Mouse (Mus musculus): ENCODE measurements around the gene Slc9a3.

Gene Slc9a3

DNA sequence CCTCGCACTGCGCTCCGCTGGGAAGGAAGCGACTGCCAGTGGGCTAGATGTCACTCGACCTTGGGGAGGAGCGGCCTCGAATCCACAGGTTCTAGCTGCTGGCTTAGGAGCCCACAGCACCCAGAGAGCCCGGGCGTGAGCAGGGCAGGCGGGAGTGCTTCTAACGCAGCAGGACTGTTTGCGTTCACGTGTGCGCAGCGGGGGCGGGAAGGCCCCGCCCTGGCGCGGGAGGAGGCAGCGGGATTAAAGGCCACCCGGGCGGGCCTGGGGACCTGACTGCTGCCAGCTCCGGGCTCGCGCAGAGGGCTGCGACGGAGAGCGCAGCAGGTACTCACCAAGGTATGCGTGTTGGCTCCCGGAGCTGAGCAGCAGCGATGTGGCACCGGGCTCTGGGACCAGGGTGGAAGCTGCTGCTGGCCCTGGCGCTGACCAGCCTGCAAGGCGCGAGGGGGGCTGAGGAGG lies at the start of gene Slc9a3:
Slc9a3 (plus strand) TSS at position 317 of the 462 bp plus-strand sequence.
- ATAC-seq (ENCODE audit: low TSS enrichment) = peak; percentile 65

DNA sequence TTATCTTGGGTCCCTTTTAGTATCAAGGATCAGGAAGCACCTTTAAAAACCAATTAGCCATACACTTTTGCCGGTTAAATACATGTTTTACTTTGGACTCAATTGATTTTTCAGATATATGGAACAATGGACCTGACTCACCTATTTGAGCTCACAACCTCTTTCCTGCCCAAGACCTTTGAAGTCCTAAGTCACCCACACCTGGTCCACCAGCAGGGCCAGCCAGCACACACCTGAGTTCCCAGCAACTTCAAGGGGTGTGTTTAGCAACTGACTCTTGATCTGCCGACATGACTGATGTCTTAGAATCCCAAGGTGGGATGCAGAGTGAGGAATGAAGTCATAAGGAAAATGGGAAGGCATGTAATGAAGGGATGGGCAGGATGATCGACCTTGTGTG lies 49.5 kb upstream of the Slc9a3 start:
- ATAC-seq (ENCODE audit: low TSS enrichment) = no peak

DNA sequence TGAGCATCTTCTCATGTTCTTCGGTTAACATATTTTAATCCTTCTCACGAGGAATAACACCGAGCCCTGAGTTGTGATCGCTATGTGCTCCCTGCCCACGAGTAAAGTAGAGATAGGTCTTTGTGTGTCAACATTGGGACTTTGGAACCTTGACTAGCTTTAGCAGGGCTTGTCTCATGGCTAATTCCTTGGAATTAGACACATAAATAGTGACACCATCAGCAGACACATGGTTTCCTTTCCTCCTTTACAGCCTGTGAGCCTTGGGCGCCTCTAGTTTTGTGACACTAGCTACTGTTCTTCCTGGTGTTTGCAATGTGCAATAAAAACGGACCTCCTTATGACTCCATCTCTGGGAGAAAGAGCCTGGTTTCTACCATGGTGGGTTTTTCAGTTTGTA lies 47.9 kb upstream of the Slc9a3 start:
- no peak for ATAC-seq (ENCODE audit: low TSS enrichment)

DNA sequence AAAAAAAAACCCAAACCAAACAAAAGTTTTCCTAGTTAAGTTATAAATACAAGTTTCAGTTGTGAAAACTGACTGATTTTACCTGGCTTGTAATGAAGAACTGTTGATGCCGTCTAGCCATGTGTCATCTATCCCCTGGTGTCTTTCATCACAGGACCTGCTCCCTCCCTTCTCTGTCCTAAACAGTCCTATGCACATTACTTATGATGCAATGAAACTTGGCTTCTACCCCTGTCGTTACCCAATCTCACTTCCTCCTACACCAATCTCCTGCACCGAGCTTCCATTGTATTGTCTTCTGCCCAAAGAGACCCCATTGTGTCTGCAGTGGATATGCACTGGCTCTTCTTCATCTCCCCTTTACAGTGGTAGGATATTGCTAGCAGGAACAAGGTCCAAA lies 31.0 kb upstream of the Slc9a3 start:
- no peak for ATAC-seq (ENCODE audit: low TSS enrichment)

DNA sequence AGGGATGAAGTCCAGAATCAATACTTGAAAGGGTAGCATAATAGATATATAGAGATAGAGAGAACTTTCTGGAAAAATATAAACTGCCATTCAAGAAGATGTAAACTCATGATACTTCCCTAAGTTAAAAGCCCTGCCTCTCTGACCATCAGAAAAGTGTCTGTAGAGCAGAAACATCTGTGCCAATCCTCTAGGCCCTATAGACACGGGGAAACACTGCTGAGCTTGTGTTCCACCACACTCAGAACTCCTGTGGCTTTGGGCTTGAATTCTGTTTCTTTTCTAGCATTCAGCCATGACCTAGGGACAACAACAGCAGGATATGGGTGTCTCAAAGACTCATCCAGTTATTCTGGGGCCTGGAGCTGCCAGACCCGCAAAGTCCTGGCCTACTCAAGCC lies 25.3 kb upstream of the Slc9a3 start:
- no peak for ATAC-seq (ENCODE audit: low TSS enrichment)

DNA sequence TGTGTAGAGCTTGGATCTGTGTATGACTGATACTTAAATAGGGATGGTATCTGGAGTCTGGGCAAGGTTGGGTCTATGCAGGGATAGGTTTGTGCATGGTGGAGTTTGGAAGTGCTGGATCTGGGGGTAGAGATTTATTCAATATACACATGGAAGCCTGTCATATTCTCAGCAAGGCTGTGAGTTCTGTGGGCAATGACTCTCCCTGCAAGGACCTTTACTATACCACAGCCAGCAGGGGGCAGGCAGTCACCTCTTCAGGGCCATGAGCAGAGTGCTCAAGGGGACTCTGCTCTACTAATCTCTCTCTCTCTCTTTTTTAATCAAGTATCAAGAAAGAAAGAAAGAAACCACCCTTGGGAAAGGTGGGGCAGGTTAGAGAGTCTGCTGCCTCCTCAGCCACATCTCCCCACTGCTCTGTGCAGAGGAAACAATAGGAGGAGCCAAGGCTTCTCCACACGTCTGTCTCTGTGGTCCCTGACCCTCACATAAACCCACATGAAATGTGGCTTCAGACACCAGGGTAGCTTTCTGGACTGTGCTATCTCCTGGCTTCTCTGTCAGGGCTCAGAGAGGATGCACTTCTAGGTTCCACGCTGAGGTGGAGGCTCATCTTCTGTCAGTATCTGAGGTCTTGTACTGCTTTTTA lies 24.4 kb upstream of the Slc9a3 start:
- peak; percentile 99 for ATAC-seq (ENCODE audit: low TSS enrichment)

DNA sequence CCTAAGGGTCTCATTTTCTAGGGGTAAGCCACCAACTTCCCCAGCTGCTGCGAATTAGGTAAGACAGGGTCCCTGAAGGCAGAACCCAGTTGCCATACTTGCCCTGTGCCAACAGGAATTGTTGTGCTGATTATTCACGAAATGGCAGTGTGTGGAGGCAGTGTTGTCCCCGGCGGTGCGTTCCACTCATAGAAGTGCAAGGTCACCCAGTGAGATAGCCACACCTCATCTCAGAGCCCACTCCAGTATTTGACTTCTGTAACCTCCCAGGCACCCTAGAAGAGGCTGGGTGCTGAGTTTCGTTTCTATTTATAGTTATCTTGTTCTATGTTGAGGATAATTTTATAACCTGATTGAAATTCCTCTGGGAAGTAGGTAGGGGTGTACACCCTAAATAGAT lies 22.3 kb upstream of the Slc9a3 start:
- no peak for ATAC-seq (ENCODE audit: low TSS enrichment)

DNA sequence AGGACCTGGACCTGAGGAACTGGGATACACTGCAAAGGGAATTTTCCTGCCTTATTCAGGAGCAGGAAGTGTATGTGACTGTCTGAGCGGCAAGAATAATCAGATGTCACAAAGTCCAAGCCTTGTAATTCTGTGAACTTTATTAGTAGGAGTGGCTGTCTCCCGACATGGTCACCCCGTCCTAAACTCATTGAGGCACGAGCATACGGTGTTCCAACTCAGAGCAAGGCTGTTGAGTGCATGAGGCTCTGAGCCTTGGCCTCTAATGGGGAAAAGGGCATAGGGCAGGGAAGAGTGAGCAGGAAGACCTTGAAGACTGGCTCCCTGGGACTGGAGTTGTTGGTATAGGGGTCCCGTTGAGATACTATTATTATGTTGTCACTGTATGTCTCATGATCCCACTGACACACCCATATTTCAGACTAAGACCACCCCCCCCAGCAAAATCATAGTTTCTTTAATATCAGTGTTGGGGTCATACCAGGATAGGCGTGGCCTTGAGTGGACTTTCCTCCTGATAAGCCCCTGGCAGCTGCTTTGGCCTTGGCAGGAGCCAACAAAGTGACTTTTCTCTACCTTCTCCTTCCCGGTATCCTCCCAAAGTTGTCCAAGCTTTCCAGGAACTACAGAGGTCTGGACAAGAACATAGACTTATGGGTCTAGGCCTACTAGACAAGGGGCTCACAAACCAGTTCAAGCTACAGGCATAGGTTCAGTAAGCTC lies 19.0 kb upstream of the Slc9a3 start:
- no peak for ATAC-seq (ENCODE audit: low TSS enrichment)

DNA sequence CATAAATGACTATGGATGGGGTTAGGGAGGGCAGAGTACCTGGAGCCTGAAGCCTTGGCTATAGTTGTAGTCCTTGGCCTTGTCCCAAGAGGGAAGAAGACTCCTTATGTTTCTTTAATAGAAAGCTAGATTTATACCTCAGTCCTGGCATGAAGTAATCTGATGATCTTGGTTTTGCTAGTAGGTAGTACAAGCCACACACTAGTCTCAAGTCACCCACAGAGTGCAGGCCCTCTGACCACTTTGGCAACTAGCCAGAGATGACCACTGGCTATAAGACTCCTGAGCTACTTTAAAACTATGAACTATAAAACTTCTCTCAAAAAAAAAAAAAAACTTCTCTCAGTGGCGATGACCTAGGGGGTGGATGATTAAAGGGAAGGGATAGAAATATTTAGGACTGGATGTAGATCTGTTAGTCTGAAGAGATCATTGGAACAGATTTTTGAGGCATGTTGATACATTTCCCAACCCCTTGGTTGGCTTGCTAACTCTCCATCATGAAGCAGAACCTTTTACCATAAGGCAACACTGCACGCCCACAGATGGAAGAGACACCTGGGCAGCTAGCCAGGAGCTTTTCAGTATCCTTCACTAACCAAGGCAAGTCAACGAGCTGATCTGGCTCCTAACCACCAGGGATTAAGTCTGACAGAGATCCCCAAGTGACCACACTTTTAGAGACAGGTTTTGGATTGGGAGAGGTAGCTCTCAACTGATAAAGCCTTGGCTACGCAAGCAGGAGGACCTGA lies 18.2 kb upstream of the Slc9a3 start:
- ATAC-seq (ENCODE audit: low TSS enrichment) = peak; percentile 50; the same call in 1 of the 2 replicates

DNA sequence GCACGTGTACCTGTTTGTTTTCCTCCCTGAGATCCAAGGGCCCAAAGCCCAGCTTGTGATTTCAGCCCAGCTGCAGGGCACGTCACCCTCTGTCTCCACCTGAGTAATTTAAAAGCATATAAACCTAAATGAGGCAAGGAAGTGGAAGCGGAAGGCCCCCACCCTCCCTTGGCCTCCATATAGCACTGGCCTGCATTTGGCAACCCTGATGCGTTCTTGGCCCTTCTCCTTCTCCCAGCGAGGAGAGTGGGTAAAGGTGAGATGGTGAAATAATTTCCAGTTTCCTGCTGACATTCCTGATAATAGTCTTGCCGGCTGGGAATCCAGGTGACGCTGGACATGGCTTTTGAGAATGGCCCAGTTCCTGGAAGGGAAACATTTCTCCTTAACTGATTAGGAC lies 16.8 kb upstream of the Slc9a3 start:
- no peak for ATAC-seq (ENCODE audit: low TSS enrichment)

DNA sequence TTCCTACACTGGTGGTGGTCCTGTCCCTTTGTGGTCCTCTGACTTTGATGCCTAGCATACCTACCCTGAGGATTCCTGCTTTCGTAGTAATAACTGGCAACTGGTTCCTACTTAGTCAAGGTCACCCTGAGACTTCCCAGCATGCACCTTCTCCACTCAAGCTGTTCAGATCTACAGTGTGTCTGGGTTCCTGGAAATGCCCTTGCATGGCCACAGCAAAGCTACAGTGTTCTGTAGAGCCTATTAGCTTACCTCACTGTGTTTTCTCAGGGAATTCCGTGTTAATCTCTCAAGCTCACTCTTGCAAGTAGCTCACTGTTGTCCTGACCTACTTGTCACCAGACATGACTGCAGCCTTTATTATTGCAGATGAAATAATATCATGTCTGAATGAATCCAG lies 13.8 kb upstream of the Slc9a3 start:
- ATAC-seq (ENCODE audit: low TSS enrichment) = no peak

DNA sequence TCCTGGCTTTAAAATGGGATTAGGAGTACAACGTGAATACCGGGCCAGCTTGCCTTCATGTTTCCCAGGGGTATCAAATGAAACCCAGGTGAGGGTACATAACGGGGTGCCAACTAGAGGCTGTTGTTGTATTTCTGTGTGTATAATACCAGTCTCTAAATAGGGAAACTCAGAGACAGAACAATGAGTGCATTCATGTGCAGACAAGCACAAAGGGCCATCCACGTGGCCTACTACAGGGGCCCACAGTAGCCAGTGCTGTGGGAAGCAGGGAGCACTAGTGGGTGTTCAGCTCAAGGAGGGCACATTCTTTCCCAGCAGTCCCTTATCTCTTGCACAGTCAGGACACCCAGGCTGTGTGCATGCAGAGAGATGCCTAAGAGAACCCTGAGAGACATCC lies 8.7 kb upstream of the Slc9a3 start:
- ATAC-seq (ENCODE audit: low TSS enrichment) = peak; percentile 83

DNA sequence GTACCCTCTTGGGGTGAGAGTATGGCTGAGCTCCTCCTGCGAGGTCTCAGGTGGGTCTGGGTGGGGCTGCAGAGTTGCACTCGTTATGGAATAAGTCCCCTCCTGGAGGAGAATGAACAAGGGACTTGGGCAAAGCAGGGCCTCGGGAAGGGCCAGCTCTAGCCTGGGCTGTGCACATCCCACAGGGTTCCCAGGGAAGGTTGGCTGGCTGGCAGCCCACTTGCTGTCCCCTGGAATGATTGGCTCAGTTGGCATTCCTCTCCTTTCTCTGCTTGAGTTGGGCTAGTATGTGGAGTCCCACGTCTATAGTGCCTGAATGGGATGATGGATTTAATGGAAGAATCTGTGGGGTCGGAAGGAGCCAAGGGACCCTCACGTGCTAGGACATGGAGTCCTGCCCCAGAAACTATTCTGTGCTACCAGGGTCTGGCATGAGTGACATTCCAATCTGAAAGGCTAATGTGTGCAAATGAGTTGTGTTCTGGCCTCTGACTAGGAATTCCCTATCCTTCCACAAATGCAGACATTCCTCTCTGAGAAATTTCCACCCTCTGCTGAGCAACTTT lies 7.5 kb upstream of the Slc9a3 start:
- no peak for ATAC-seq (ENCODE audit: low TSS enrichment)

DNA sequence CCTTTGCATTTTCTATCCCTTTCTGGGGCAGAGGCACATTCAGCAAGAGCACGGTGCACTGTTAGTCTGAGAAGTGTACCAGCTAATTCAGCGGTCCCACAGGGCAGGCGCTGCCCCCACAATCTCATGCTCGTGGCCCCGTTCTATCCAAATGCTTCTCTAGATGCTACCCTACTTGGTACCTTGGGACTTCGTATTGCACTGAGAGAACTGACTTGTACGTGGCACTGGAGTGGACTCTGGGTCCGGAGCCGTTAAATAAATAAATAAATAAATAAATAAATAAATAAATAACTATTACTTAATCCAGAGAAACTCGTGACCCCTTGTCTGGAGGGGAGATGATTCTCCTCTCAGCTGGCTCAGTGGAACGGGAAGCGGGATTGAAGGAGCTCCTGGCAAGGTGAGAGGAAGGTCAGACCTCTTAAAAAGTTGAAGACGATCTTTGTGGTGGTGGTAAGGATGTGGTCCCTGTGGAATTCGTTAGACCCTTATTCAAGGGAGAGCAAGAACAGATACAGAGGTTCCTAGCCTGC lies 606 bp downstream of the Slc9a3 start:
- 0 out of 2 replicates have a peak, but pooled peaks have one; percentile 20 for ATAC-seq (ENCODE audit: low TSS enrichment)

DNA sequence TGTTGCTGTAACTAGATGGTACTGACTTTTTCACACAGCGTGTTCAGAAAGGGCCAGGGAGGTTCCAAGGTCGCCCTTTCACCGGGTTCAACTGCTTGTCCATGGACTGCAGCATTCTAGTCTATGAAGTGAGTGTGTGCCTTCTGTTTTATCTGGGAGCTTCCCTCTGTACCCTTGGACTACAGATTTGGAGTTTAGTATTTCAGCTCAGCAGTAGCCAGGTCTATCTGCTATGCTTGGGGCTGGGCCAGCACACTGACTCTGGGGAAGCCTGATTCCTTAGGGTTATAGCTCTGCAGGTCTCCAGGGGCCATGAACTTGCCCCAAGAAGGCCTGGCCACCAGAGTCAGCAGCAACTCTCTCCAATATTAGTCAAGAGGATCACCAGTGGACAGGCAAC lies 1.4 kb downstream of the Slc9a3 start:
- ATAC-seq (ENCODE audit: low TSS enrichment) = no peak

DNA sequence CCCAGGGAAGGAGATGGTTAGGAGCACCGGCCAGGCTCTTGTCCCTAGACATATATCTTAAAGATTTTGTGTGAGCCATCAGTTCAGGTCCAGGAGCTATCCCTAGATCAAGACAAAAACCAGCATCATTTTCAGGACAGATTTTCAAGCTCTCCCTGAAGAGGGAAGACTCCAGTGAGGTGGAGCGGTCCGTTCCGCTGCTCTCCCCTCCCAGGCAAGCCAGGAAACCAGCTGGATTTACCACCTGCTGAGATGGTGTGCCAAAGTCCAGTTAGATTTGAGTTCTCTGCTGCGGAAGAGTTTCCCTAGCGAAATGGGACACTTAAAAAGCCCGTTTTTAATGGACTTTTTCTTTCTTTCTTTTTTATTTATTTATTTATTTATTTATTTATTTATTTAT lies 6.3 kb downstream of the Slc9a3 start:
- no peak for ATAC-seq (ENCODE audit: low TSS enrichment)

DNA sequence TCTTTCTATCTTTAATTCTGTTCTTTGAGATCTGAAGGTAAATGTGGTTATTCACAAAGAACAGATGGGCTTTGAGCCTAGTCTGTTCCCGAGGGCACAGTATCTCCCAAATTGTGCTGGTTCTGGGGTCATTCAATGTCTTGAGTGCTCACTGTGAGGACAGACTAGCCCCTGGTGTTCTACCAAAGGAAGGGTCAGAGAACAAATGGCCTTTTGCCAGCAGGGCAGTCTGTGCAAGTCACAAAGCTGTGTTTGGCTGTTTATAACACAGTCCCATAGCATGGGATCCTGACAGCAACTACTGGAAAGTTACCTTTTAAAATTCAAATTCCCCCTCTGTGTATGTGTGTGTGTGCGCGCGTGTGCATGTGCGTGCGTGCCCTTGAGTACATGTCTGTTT lies 8.7 kb downstream of the Slc9a3 start:
- no peak for ATAC-seq (ENCODE audit: low TSS enrichment)

DNA sequence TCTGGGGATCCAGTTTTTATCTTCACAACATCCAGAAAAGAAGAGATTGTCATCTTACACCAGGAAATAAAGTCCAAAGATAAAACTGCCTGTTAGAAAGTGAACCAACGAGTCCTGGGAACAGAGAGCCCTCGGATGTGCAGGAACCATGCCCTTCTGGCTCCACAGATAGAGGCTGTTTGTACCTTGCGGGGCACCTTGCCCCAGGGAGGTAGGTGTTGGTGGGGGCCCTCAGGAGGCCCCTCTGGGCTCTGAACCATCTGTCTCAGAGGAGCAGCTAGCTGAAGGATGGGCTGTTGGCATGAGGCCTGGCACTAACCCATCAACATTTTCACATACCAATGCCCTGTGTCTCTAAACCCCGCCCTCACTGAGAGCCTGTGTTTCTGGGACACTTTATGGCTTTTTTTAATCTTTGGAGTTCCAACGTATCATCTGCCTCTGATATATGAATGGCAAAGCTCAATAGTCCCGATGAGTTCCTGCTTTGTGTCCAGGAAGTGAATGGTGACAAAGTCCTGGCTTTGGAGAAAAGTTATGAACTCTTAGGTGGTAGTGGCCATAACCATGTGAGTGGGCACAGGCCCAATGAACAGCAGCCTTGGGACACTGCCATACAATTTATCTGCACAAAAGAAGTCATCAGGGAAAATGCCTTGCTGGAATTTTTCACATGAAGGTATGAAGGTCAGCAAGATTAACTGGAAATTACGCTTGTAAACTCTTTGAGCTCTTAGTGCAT lies 17.8 kb downstream of the Slc9a3 start:
- no peak for ATAC-seq (ENCODE audit: low TSS enrichment)

DNA sequence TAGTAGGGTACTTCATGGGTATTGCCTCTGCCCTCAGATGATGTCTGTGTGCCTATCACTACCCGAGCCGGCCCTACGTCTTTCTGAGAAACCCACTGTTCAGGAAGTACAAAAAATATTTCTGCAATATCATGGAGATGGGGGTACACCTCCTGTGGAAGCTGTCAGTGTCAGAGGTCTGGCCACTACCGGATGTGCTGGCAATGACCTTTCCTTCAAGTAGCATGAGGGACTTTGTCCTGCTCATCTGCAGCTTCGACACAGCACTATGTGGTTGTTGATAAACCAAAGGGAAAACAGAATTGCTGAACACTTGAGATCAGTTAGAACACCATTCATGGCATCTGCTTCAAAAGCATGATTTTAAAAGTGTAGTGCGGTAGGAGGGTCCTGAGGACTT lies 19.5 kb downstream of the Slc9a3 start:
- no peak for ATAC-seq (ENCODE audit: low TSS enrichment)

DNA sequence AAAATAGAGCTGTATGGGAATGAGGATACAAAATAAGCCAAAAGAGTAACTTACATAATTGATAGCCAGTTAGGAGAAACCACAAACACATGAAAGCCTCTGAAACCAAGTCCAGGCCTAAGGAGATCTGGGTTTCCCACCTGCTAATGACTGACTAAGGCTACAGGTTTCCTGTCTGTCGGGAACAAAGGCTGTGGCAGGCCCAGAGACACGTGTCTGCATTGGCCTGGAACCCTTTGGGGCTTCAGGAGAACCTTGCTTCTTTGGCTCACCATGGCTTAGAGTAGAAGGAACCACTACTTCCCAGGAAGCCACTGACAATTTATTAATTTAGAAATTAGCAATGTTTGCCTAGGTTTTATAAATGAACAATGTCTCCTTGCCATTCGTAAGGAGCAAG lies 22.0 kb downstream of the Slc9a3 start:
- ATAC-seq (ENCODE audit: low TSS enrichment) = no peak

DNA sequence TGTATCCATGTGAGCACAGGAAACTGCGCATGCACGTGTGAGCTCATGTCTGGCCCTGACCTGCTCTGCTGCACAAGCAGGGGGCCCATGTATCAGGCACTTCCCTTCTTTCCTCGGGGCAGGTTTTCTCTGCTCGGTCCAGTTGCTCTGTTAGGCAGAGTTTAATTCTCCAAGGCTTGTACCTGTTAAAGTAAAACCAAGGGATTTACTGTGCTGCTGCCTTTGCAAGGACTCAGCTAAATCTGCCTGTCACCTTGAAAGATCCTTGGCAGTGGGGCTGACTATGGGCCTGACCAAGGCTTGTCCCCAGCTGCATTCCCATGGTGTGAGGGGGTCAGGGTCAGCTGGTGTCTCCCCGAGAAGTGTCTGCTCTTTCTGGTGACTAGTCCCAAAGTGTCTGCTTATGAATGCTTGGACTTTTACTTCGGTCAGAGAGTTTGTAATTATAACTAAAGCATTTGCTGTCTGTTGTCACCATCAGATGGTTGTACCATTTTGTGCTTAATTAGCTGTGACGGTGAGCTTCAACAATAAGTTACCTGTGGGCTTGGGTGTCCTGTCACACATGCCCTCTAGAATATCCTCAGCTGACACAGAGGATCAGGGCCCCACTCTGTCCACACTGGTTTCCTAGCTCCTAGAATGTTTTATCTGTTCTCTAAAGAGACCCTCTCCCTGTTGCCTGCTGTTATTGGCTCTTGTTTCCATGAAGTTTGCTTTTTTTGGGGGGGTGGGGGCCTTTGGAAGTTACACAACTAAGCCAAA lies 23.0 kb downstream of the Slc9a3 start:
- ATAC-seq (ENCODE audit: low TSS enrichment) = no peak
